In genomic region chr3:88754283-88754682, GRCm38 (mm10) we compare ENCODE assay signal across 13 mouse cellular contexts. TPM values are rescaled to one million over a fixed set of nuclear protein-coding genes. Genes with fewer than 3 reads are reported as not detected.
DNase-seq lines count a peak whose midpoint lies in the region; ATAC-seq lines count a peak whose summit lies in the region.
"Had no signal": no experiment of that assay in that cellular context is flagged by ENCODE, and none has a peak within 500 bp of the region (broad histone marks: within the 10 kb centered on the region; RNA-seq: fewer than 3 reads in every experiment).

No protein-coding gene starts in this region.

- no peak overlapping the region for H3K4me3 ChIP-seq in liver, embryonic 12.5 days
- H3K4me3 ChIP-seq in heart, embryonic 12.5 days, result no peak overlapping the region
- H3K4me3 ChIP-seq: forebrain, embryonic 10.5 days; neural tube, embryonic 12.5 days had no signal

- H3K36me3 ChIP-seq in liver, embryonic 12.5 days, result no peaks in the 10 kb centered on the region
- H3K36me3 ChIP-seq in heart, embryonic 12.5 days, result peaks cover 2% of the 10 kb centered on the region

- H3K27me3 ChIP-seq in liver, embryonic 12.5 days (replicated peaks), result no peaks in the 10 kb centered on the region
- no peaks in the 10 kb centered on the region for H3K27me3 ChIP-seq in heart, embryonic 12.5 days (replicated peaks)
- H3K27me3 ChIP-seq: neural tube, embryonic 12.5 days had no signal

- peaks cover 16% of the 10 kb centered on the region for H3K4me1 ChIP-seq in liver, embryonic 12.5 days
- H3K4me1 ChIP-seq in heart, embryonic 12.5 days (replicated peaks), result peaks cover 27% of the 10 kb centered on the region

- no peak overlapping the region for H3K4me2 ChIP-seq in liver, embryonic 12.5 days
- no peak overlapping the region for H3K4me2 ChIP-seq in heart, embryonic 12.5 days
- H3K4me2 ChIP-seq: neural tube, embryonic 12.5 days had no signal

- WGBS in liver, embryonic 12.5 days (ENCODE audit: insufficient replicate concordance), result 35% methylated on average over 4 of the region's 4 CpGs
- 70% methylated on average over 4 of the region's 4 CpGs for WGBS in heart, embryonic 12.5 days

- no peak for ATAC-seq in CD4-positive, CD25-positive, alpha-beta regulatory T cell, adult 4 months
- no peak for ATAC-seq in liver, embryonic 12.5 days
- ATAC-seq in common myeloid progenitor, adult 5-6 weeks (replicated peaks; ENCODE audit: low read depth, poor library complexity, severe bottlenecking), result peak; percentile 50; the same call in 1 of the 2 replicates
- ATAC-seq in frontal cortex, adult (ENCODE audit: low TSS enrichment), result no peak
- ATAC-seq in heart, embryonic 12.5 days (ENCODE audit: insufficient number of reproducible peaks, low FRiP score), result no peak

- no peaks in the 10 kb centered on the region for H3K9me3 ChIP-seq in liver, embryonic 12.5 days (replicated peaks)
- no peaks in the 10 kb centered on the region for H3K9me3 ChIP-seq in heart, embryonic 12.5 days (replicated peaks)

- H3K27ac ChIP-seq in liver, embryonic 12.5 days, result no peak overlapping the region
- H3K27ac ChIP-seq in heart, embryonic 12.5 days (ENCODE audit: poor library complexity, severe bottlenecking), result no peak overlapping the region
- H3K27ac ChIP-seq: forebrain, embryonic 10.5 days; neural tube, embryonic 12.5 days had no signal

- DNase-seq in CD4-positive, CD25-positive, alpha-beta regulatory T cell, adult 2 months (ENCODE audit: low read depth, low spot score), result peak; percentile 29
- DNase-seq in liver, result peak; percentile 16
- peak; percentile 29 for DNase-seq in mesoderm, embryonic 11.5 days (ENCODE audit: low read depth, low spot score)
- DNase-seq: adrenal gland, adult 8-10 months; cerebellum, postnatal 14 days; heart, adult 11 months had no signal

- H3K9ac ChIP-seq in liver, embryonic 12.5 days, result no peak overlapping the region
- no peak overlapping the region for H3K9ac ChIP-seq in heart, embryonic 12.5 days
- H3K9ac ChIP-seq: neural tube, embryonic 12.5 days had no signal

RNA-seq across cellular contexts. Expression of gene Syt11, which starts 20.7 kb away (rescaled TPM):
- polyA plus RNA-seq in CD4-positive, CD25-positive, alpha-beta regulatory T cell, adult 4 months (2017; shearing (Covaris generic)), result 100 to 1,000 TPM in 1 of 2 experiments, 10 to 100 TPM in 1; 82.0 to 119 TPM
- 1.4 and 1.5 TPM in 2 replicates for polyA plus RNA-seq in liver, embryonic 12.5 days (2016; fragmentation: Nextera tagmentation; extraction: Ambion mirVana)
- 0.82 and 1.3 TPM in 2 replicates for total RNA-seq in common myeloid progenitor, adult 5-6 weeks (2017)
- 18.4 and 20.0 TPM in 2 replicates for polyA plus RNA-seq in heart, embryonic 12.5 days (2016; fragmentation: Nextera tagmentation; extraction: Ambion mirVana)

RNA-seq across cellular contexts. Expression of gene Rit1, which starts 37.6 kb away (rescaled TPM):
- 10 to 100 TPM; 28.1 to 36.1 TPM for polyA plus RNA-seq in CD4-positive, CD25-positive, alpha-beta regulatory T cell, adult 4 months (2017; shearing (Covaris generic))
- polyA plus RNA-seq in liver, embryonic 12.5 days (2016; fragmentation: Nextera tagmentation; extraction: Ambion mirVana), result 36.0 and 36.4 TPM in 2 replicates
- 15.3 TPM in 2 replicates for total RNA-seq in common myeloid progenitor, adult 5-6 weeks (2017)
- 45.9 and 46.5 TPM in 2 replicates for polyA plus RNA-seq in heart, embryonic 12.5 days (2016; fragmentation: Nextera tagmentation; extraction: Ambion mirVana)
